Mouse (Mus musculus): ENCODE results near the gene Uchl3.

Gene Uchl3

GRCm38 (mm10) chr14:101666536-101666935, 12.8 kb downstream of the Uchl3 start:
- DNase-seq (ENCODE audit: low read depth, low spot score), result no peak

- DNase-seq (ENCODE audit: low read depth, low spot score), result no peak
These were observed 14.9 kb downstream of the Uchl3 start for GRCm38 (mm10) chr14:101668626-101669025.

GRCm38 (mm10) chr14:101672226-101672625, 18.5 kb downstream of the Uchl3 start:
- no peak for DNase-seq (ENCODE audit: low read depth, low spot score)

- DNase-seq (ENCODE audit: low read depth, low spot score), result no peak
These were observed 33.9 kb downstream of the Uchl3 start for GRCm38 (mm10) chr14:101687696-101688095.

GRCm38 (mm10) chr14:101688406-101688805, 34.6 kb downstream of the Uchl3 start:
- DNase-seq (ENCODE audit: low read depth, low spot score), result no peak

GRCm38 (mm10) chr14:101704479-101704878, 50.7 kb downstream of the Uchl3 start:
- no peak for DNase-seq (ENCODE audit: low read depth, low spot score)

GRCm38 (mm10) chr14:101707088-101707487, 53.3 kb downstream of the Uchl3 start:
- no peak for DNase-seq (ENCODE audit: low read depth, low spot score)

GRCm38 (mm10) chr14:101714414-101714813, 60.6 kb downstream of the Uchl3 start:
- no peak for DNase-seq (ENCODE audit: low read depth, low spot score)

- DNase-seq (ENCODE audit: low read depth, low spot score), result no peak
These were observed 75.6 kb downstream of the Uchl3 start, which contains the start of the genes Gm9922 and Lmo7 for GRCm38 (mm10) chr14:101729237-101729971. Gene Gm9922, minus strand, starts transcription at chr14:101729814. Gene Lmo7, plus strand, starts transcription at chr14:101729957.

- no peak for DNase-seq (ENCODE audit: low read depth, low spot score)
These were observed 76.4 kb downstream of the Uchl3 start for GRCm38 (mm10) chr14:101729972-101730692.

- no peak for DNase-seq (ENCODE audit: low read depth, low spot score)
These were observed 80.0 kb downstream of the Uchl3 start for GRCm38 (mm10) chr14:101733542-101734303.

- DNase-seq (ENCODE audit: low read depth, low spot score), result no peak
These were observed 83.7 kb downstream of the Uchl3 start for GRCm38 (mm10) chr14:101737501-101737900.
